Mouse (Mus musculus) inflammation-experienced regulatory T-cells, adult 6 months (primary cell): ENCODE data around the gene Stap2. TPM values are rescaled to one million over a fixed set of nuclear protein-coding genes. Genes with fewer than 3 reads are reported as not detected.
A peak's percentile ranks its signal among the peaks of the same experiment; 100 is the strongest.

Source experiments
- ATAC-seq: one replicate; pipeline ENCODE4 v1.8.0; 2017
- polyA plus RNA-seq, 3 experiments: library from polyadenylated mRNA; unstranded; fragments of 100-300 nt; shearing (Covaris generic); gene quantifications; one replicate each; pipeline ENCODE4 v1.2.1; 2017

Gene Stap2
- under 1 TPM in 1 of 3 experiments, not detected in 2; 0.30 TPM for polyA plus RNA-seq

DNA sequence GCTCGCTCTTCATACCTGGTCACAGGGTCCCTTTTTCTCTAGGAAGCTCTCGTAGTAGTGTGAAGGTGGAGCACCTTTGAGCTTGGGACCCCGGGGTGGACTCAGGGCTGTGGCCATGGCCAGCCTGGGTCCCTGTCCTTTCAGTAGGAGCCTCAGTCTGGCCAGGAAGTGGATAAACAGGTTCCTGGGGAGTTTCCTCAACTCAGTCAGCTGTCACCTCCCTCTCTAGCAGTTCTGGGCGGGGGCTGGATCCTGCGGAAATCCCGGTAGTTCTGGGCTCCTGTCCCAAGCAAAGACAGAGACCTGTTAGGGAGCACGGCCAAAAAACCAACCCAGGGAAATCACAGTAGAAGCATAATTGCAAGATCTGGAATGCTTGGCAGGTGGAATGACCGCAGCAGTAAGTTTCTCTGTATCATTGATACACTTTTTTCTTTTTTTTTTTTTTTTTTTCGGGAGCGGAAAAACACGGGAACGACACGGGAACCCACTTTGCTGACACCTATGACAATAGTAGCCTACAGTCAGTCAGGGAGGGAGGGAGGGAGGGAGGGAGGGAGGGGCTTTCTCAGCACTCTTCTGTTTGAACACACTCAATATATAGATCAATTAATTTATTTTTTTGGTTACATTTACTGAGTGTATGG lies at the start of gene Stap2, which contains the start of gene Mpnd:
Stap2 (minus strand) TSS at position 170 of the 647 bp plus-strand sequence.
Mpnd (plus strand) TSS at position 297 of the 647 bp plus-strand sequence.
- no peak for ATAC-seq

DNA sequence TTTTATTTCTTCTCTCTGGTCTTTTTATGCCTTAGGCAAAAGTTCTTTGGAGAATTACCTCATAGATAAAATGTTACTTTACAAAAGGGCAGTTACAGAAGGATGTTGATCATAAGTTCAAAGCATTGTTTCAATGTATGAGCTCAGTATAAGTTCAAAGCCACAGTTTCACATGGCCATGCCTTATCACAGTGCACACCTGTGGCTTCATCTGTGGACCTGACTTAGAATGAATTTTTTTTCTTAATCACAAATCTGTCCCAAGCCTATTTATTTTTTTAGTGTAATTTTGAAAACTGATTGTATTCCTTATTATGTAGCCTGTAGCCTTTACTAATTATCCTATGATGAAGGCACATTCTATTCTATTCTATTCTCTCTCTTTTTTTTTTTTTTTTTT lies 49.6 kb upstream of the Stap2 start:
- ATAC-seq = no peak

DNA sequence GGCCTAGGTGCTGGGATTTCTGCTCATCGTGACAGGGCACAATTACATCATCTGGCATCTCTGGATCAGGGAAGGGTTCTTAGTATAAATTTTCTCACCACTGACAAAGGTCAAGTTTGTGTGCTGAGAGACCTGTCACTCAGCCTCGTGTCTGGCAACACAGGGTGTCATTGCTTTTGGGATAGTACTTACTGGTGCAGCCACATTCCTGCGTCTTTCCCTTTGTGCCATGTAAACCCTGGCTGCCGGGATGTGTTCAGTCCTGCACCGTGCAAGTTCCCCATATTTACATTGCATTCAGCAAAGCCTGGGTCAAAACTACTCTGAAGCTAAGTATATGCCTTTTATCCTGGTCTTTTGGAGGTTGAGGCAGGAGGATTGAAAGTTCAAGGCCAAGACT lies 46.0 kb upstream of the Stap2 start:
- ATAC-seq = no peak

DNA sequence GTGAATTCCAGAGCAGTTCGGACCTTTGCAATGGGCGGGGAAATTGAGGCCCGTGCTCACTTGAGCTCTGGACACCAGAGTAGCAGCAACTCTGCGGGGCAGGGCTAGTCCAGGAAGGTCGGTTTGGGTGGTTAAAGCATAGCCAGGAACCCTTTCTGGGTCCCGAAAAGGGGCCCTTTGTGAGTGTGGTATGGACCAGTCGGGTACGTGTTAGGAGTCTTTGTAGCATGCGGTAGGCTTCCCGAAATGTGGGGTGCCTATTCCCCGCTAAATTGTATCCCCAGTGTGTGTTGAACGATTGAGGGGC lies 35.4 kb upstream of the Stap2 start:
- no peak for ATAC-seq

DNA sequence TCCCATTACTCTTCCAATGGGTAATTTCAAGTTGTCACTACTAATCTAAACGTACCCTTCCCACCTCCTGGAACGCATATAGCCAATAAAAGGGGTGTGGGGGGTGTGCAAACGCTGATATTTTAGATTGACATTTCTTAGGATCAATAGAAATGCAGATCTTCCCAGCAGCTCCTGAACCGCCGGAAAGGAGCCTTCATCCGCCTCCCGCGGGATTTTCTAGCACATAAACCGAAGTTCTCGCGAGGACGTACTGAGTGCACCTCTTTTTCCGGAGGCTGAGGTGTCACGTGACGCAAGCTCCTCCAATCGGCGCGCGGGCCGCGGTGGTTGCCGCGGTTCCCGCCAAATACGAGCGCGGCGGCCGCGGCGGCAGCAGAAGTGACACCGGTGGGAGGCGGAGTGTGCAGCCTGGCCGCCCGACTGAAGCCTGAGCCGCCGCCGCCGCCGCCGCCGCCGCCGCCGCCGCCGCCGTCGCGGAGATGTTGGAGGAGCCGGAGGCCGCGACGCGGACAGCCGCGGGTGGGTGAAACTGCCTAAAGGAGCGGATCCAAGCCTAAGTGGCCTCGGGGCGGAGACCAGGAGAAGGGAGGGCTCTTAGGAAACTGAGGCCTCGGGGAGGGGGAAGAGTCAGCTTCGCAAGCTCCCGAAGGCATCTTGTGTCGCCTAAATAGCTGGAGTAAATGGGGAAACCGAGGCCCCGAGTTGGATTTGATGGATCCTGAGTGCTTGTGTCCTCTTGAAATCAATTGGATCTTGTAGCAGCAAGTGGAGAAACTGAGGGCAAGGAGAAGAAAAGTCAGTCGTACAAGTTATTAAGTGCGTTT lies 34.9 kb upstream of the Stap2 start, which contains the start of gene Chaf1a:
Chaf1a (plus strand) TSS at position 410 of the 827 bp plus-strand sequence.
- peak; percentile 71 for ATAC-seq

DNA sequence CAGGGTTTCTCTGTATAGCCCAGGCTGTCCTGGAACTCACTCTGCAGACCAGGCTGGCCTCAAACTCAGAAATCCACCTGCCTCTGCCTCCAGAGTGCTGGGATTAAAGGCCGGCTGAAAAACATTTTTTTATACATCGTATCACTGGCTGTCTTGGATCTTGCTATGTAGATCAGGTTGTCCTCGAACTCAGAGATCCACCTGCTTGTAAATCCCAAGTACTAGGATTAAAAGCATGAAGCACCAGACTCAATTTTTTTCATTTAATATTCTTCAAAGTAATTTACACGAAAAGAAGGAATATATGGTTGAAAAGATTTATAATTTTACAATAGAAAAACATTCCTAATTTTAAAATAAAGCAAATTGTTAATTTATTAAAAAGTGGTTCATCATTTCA lies 34.0 kb upstream of the Stap2 start:
- ATAC-seq = no peak

DNA sequence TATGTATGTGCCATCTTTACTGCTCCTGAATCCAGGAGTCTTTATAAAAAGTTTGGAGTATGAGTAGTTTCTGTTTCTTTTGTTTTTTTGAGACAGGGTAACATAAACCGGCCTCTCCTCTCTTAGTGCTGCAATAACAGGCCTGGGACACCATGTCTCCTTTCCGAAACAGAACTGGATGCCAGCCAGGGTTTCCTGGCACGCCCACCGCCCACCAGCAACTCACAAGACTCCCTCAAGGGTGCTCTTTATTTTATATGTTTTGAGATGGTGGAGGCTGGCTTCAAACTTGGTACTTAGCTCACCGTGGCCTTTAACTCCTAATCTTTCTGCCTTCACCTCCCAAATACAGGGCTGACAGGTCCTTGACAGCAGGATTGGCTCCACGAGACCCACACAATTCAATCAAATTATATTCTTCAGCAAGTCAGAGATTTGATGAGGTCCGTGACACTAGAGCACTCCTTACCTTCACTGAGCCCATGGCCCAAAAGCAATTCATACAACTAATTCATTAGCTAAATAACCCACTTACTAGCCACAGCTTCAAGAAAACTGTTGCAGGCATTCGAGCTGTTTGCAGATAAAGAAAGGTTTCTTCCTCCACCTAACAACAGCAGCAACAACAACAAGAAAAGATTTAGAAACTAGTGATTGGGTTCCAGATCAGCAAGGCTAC lies 33.3 kb upstream of the Stap2 start:
- ATAC-seq = no peak

DNA sequence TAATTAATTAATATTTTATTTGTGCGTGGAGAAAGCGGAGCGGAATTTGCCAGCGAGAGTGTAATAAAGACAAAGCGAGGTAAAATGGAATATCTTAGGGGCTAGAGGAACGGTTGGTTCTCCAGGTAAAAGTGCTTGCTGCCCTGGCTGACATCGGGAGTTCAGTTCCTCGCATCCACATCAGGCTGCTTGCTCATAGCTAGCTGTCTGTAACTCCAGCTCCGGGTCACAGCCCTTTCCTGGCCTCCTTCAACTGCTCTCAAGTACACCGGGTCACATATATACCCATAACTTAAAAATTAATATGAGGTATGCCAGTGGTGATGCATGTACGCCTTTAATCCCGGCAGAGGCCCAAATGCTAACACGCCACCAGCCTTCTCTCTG lies 31.5 kb upstream of the Stap2 start:
- ATAC-seq = no peak

DNA sequence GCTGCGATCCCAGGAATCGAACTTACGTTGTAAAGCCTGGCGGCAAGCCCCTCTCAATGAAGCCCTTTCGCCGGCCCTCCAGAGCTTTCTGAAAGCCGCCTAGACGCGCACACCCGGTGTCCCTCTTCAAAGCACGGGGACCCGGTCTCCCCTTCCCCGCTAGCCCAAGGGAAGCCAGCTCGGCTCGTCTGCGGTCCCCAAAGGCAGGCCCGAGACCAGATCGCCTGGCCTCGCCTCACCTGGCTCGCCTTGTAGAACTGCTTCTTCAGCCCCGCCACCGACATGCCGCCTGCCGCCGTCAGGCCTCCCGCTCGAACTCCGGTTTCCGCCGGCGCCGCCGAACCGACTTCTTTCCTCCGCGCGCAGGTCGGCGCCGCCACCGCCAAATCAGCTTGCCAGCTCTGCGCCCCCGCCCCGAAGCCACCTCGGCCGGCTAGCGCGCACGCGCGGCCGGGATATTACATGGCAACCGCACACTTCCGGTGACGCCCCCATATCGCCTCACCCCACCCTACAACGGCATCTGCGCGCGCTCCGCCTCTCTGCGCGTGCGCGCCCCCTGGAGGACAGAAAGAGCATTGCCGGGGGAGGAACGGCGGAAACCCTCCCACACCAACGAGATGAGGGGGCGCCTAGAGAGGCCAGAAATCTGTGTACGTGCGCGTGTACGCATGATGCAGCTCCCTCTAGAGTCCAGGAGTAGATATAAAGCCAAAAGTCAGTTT lies 31.0 kb upstream of the Stap2 start, which contains the start of gene Sh3gl1:
Sh3gl1 (minus strand) TSS at position 460 of the 725 bp plus-strand sequence.
- peak; percentile 76 for ATAC-seq

DNA sequence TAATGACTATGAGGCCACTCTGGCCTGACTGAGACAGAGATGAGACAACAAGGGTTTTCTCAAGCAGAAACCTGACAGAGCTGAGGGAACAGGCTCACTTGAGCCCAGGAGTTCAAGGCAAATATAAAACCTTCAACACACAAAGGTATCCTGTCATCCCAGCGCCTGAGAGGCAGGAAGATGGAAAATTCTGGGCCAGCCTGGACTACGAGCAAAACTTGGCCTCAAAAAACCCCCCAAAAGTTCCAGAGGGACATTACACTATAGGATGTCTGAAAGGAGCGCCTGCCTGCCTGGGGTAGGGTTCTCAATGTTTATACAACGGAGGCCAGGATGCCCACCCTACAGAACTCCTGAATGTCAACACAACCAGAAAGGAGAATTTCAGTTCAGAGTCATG lies 29.8 kb upstream of the Stap2 start:
- no peak for ATAC-seq

DNA sequence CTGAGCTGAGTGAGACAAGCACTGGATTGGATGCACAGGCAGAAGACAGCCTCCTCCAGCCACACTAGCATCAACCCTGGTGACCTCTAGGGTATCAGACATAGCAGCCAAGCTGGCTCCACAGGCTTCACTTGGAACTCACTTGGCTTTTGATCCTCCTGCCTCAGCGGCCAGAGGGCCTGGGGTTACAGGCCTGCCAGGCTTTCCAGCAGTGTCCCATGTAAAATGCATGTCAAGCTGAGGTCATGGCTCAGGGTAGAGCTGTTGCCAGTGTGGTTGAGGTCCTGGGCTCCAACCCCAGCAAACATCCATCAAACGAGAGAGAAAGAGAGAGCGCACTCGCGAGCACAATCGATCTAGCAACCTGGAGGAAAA lies 29.3 kb upstream of the Stap2 start:
- ATAC-seq = no peak

DNA sequence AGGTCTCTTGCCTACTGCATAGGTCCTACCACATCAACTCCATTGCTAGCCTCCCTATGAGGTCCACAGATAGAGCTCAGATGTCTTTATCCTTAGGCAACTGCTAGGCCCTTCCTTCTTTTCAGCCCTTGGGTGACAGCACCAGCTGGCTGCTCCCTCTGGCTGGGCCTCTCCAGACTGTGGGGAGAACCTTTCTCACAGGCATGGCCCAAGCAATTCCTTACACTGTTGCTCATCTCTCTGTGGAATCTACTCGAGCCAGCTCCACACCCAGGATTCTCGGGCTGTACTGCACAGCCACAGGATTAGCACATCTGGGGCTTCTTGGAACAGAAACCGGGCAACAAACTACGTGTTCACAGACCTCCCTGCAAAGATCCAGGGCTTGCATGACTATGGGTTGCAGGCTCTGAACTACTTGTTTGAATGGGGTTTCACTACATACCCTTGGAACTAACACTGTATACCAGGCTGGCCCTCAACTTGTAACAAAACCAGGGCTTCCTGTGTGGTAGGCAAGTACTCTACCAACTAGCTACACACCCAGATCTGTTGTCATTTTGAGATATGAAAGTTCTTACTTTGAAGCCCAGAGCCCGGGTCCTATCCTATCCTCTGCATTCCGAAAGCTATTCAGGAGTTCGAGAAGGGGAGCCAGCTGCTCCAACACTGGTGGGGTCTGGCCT lies 28.8 kb upstream of the Stap2 start:
- peak; percentile 26 for ATAC-seq

DNA sequence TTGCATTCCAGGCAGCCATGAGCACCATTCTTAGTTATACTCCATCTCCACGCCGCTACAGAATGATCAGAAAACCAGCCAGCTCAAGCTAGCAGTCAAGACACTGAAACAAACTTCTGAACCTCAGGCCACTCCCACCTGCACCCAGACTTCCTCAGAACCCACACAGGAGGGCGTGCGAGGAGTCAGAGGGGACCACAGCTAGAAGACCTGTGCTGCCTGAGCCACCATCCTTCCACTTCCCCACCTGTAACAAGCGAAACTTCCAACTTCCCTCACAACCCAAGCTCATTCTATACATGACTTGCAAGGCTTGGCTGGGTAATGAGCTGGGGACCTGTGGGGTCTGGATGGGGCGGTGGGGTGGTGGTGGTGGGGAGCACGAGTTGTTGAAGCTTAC lies 27.4 kb upstream of the Stap2 start:
- ATAC-seq = no peak

DNA sequence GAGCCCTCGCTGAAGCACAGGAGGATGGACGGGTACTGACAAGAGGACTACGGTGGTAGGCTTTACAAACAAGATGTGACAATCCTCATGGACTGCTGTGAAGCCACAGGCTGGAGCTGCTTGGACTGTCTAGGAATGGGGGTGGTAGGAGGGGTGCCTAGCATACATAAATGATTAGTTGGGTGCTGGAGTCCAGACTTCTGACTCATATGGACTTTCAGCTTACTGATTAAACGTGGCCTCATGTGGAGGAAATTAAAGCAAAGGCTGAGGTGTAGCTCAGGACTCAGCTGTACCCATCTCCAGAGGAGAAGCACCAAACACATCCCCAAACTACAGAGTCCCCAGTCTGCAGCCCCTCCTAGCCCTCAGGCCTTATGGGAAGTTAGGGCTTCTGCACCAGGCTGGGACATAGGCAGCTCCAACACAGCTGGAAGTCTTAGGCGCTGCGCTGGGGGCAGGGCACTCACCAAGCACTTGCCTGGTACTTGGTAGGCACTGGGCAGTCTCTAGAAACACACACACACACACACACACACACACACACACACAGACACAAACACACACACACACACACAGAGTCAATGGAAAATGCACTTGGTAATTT lies 26.8 kb upstream of the Stap2 start:
- ATAC-seq = no peak

DNA sequence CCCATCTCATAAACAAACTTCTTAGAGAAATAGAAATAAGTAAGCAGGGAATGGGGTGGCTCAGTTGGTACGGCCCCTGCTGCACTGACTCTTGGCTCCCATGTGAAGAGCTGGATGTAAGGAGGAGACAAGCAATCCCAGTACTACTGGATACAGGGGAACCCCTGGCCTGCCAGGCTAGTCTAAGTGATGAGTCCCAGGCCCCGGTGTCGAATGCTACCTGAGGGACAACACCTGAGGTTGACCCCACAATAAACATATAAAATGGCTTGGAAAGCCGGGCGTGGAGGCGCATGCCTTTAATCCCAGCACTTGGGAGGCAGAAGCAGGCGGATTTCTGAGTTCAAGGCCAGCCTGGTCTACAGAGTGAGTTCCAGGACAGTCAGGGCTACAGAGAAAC lies 26.0 kb upstream of the Stap2 start:
- ATAC-seq = no peak

DNA sequence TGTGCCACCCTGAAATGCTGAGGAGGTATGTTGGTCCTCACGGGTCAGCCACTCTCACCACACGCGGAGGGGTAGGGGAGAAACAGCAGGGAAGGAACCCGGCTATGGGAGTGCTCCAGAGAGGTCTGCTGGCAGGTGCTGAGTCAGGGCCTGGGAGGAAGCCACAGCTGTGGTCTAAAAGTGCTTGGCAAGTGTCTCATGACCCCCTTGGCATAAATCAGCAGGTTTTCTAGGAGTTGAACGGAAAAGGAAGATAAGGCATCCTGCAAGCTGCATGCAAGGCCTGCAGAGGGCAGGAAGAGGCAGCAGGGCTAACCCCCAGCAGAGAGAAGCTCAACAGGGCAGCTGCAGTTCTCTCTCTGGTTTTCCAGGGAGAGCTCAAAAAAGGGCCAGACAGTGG lies 25.5 kb upstream of the Stap2 start:
- ATAC-seq = no peak

DNA sequence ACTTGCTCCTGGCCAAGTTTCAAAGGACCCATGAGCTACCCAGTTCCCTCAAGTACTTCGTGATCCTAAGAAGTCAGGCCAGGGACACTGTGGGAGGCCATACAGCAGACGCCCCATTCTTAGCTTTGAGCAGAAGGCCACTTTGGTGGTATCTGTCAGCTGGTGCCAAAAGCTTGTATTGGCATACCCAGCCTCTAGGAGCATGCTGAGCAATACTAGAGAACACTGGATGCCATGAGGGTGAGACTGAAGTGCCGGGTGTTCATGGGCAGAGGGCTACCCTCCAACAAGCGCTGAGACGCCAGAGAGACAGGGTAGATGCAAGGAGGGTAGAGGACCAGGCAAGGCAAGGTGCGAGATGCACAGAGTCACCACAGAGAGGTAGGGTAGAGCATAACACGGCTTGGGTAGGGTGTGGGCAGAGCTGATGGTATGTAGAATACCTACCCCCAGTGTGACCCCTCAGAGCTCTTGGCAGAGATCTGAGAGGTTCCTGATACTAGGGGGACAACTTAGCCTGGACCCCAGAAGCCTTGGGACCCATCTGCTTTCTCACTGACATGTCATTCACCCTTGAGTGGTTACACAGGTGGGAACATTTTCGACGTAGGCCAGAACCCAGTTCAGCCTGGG lies 25.0 kb upstream of the Stap2 start:
- ATAC-seq = no peak

DNA sequence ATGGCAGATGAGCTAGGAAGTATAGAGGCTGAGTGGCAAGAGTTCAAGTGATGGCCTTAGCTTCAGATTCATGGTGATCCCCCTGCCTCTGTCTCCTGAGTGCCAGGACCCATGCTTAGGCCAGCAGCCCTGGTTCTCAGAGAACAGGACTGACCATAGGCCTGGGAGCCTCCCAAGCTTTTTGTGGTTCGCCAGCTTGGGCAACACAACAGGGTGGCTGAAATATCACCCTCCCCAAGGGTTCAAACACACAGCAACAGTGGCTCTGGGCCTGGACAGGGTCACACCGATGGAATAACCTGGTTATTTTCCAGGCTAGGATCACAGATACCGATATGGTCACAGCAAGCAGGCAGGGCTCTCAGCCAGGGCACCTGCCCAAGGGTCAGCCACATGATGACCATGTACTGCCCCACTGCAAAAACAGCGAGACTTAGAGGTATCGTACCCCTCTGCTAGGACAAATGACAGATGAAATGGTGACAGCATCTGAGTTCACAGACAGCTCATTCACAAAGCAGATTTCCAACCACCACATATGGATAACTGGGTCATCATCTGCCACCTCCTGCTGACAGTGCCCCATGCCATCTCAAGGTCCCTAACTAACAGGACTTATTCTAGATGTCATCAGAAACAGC lies 22.5 kb upstream of the Stap2 start:
- no peak for ATAC-seq

DNA sequence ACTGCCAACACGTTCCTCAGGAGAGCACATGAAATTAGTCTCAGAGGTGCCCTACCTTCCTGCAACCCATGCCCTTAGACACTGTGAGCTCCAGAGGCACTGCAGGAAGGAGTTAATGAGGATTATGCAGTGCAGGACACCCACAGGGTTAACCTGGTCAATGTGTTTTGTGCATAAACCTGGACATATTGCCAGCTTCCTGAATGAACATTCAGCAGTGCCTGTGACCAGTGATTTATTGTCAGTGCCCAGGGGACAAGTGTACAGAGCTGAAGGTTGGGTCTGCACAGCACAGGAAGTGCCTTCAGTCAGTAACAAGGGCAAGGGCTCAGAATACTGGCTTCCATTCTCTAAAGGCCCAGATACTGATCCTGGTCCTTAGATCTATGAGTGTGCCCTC lies 21.5 kb upstream of the Stap2 start:
- ATAC-seq = no peak

DNA sequence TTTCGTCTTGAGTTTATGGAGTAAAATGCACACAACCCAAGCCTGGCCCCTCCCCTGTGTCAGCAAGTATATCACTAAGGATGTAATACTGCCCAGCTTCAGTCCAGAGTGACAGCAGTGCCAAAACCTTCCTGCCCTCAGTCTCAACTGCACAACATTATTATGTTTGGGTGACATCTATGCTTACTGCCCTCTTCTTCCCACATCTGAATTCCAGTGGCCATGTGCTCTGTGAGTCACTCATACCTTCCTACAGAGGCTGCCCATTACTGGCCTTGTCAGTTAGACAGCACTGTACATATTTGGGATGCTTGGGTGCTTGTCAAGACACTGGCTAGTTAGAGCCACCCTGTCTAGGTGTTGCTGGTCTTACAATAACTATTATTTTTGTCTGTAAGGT lies 20.9 kb upstream of the Stap2 start:
- no peak for ATAC-seq

DNA sequence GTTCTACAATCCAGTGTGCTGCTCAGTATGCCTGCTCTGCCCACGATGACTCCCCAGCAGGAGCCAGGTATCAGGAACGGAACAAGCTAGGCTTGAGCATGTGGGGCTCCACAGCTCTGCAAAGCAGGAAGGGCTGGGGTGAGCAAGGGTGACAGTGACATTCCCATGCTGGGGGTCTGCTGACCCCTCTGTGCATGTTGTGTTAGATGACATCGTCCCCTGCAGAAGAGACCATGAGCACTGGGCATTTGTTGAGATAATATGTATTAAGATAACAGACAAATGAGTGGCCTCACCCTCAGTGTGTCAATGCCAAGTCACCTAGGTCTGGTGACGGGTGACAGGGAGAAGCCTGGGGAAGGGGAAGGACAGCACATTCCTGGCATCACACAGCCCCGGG lies 19.5 kb upstream of the Stap2 start:
- ATAC-seq = no peak
